Mouse (Mus musculus) right cerebral cortex, adult 18-20 months (tissue): Measurements from ENCODE around the gene Rhbdf2.
A peak's percentile ranks its signal among the peaks of the same experiment; 100 is the strongest.
"Not testable (repeated sequence)": the region's sequence is repeated elsewhere in the genome, so short reads cannot be mapped to it uniquely, and the experiment has no call there.

Experiments
- DNase-seq: peaks from one replicate; pipeline ENCODE4 v3.0.0; 2022; ENCODE audit warnings: mixed read lengths

Gene Rhbdf2

GRCm38 (mm10) chr11:116642681-116643578 lies 16.1 kb upstream of the Rhbdf2 start:
- peak; percentile 89 for DNase-seq

GRCm38 (mm10) chr11:116641731-116642130 lies 14.9 kb upstream of the Rhbdf2 start:
- no peak for DNase-seq

- no peak for DNase-seq
Measured at GRCm38 (mm10) chr11:116641168-116641567, 14.3 kb upstream of the Rhbdf2 start.

- not testable (repeated sequence) for DNase-seq
Measured at GRCm38 (mm10) chr11:116636607-116637006, 9.8 kb upstream of the Rhbdf2 start.

- DNase-seq = no peak
Measured at GRCm38 (mm10) chr11:116632962-116633361, 6.1 kb upstream of the Rhbdf2 start.

GRCm38 (mm10) chr11:116630171-116630965 lies 3.5 kb upstream of the Rhbdf2 start:
- DNase-seq = no peak

GRCm38 (mm10) chr11:116629472-116629871 lies 2.7 kb upstream of the Rhbdf2 start:
- DNase-seq = no peak

GRCm38 (mm10) chr11:116628712-116629111 lies 1.9 kb upstream of the Rhbdf2 start:
- DNase-seq = peak; percentile 84

- DNase-seq = no peak
Measured at GRCm38 (mm10) chr11:116627072-116628020, 527 bp upstream of the Rhbdf2 start.

- DNase-seq = no peak
Measured at GRCm38 (mm10) chr11:116625081-116626000, 1.5 kb downstream of the Rhbdf2 start.

- DNase-seq = peak; percentile 24
Measured at GRCm38 (mm10) chr11:116624131-116624832, 2.5 kb downstream of the Rhbdf2 start.

- DNase-seq = no peak
Measured at GRCm38 (mm10) chr11:116623281-116624124, 3.3 kb downstream of the Rhbdf2 start.

- peak; percentile 30 for DNase-seq
Measured at GRCm38 (mm10) chr11:116621258-116621704, 5.5 kb downstream of the Rhbdf2 start.

GRCm38 (mm10) chr11:116620559-116621253 lies 6.1 kb downstream of the Rhbdf2 start:
- no peak for DNase-seq

- no peak for DNase-seq
Measured at GRCm38 (mm10) chr11:116620073-116620472, 6.7 kb downstream of the Rhbdf2 start.

GRCm38 (mm10) chr11:116619561-116619960 lies 7.3 kb downstream of the Rhbdf2 start:
- DNase-seq = no peak

GRCm38 (mm10) chr11:116619156-116619555 lies 7.7 kb downstream of the Rhbdf2 start:
- DNase-seq = no peak

GRCm38 (mm10) chr11:116618666-116619065 lies 8.2 kb downstream of the Rhbdf2 start:
- no peak for DNase-seq

GRCm38 (mm10) chr11:116617641-116618040 lies 9.2 kb downstream of the Rhbdf2 start:
- DNase-seq = no peak
